Mouse (Mus musculus) lung, embryonic 16.5 days (tissue): Measurements from ENCODE around the gene N4bp3. TPM values are rescaled to one million over a fixed set of nuclear protein-coding genes. Genes with fewer than 3 reads are reported as not detected.
A peak's percentile ranks its signal among the peaks of the same experiment; 100 is the strongest.

Experiments
- ATAC-seq: fragments of 200-750 bp; cut with Nextera tagmentation; 2 replicates; pipeline ENCODE4 v1.8.0; 2017; ENCODE audit warnings: low read depth, mild to moderate bottlenecking, moderate library complexity
- H3K27ac ChIP-seq: fragments of 300-500 bp; sonication (generic); 2 replicates; pipeline ENCODE4 v1.5.1; 2014; ENCODE audit warnings: mild to moderate bottlenecking, control low read depth, low read length
- H3K27me3 ChIP-seq: fragments of 300-500 bp; sonication (generic); 2 replicates; pipeline ENCODE4 v1.6.1; 2014; ENCODE audit warnings: low read depth, low read length, mixed read lengths; ENCODE audit not compliant: control insufficient read depth, insufficient read depth
- H3K36me3 ChIP-seq: fragments of 300-500 bp; sonication (generic); 2 replicates; pipeline ENCODE4 v1.6.1; 2014; ENCODE audit warnings: low read length; ENCODE audit not compliant: control insufficient read depth, insufficient read depth
- H3K4me1 ChIP-seq: fragments of 300-500 bp; sonication (generic); replicated peaks from 2 replicates; pipeline ENCODE4 v1.6.1; 2014; ENCODE audit warnings: low read length, mixed read lengths; ENCODE audit not compliant: control insufficient read depth, insufficient read depth
- H3K4me2 ChIP-seq: fragments of 300-500 bp; sonication (generic); 2 replicates; pipeline ENCODE4 v1.6.1; 2014; ENCODE audit warnings: low read depth, low read length, control low read depth
- H3K4me3 ChIP-seq: fragments of 300-500 bp; sonication (generic); 2 replicates; pipeline ENCODE4 v1.5.1; 2014; ENCODE audit warnings: mild to moderate bottlenecking, low read length, control low read depth
- H3K9ac ChIP-seq: fragments of 300-500 bp; sonication (generic); 2 replicates; pipeline ENCODE4 v1.6.1; 2014; ENCODE audit warnings: low read length, control low read depth
- H3K9me3 ChIP-seq: fragments of 300-500 bp; sonication (generic); 2 replicates; pipeline ENCODE4 v1.6.1; 2016; ENCODE audit warnings: low read length; ENCODE audit not compliant: control insufficient read depth
- WGBS: fragments of 180-500 bp; shearing (Covaris S2); extraction: QIAGEN DNeasy Blood & Tissue Kit; methylation state at CpG from one replicate; pipeline ENCODE4 v1.1.7; 2014; 5-methylcytosine and 5-hydroxymethylcytosine counted together
- polyA plus RNA-seq: library from polyadenylated mRNA; unstranded; fragments of >200 nt; fragmentation: Nextera tagmentation; extraction: Ambion mirVana; gene quantifications from 2 replicates; pipeline ENCODE4 v1.2.1, GENCODE M21; 2015

Gene N4bp3
- polyA plus RNA-seq, 1 experiment from 2014 or later, result 43.5 TPM

DNA sequence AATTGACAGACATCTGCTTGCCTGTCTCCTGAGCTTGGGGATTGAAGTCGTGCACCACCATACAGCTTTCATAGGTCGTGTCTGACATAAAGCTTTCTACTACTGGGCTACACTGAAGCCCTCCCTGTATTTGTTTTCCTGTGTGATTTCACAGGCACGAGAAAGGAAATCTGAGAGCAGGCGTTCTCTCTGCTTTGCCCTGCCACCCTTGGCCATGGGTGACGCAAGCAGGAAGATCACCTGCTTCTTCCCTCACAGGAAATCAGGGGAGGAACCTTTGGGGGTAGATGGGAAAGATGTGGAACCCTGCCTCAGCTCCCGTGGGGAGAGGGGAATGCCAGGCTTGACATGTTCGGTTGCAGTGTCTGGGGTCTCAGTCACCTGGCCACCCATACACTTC lies 7.6 kb upstream of the N4bp3 start:
- Histone ChIP-seq H3K4me2 (no peak overlapping the region), H3K27ac (0 out of 2 replicates have a peak overlapping the region, but pooled peaks have one; percentile 15), H3K4me1 (peaks cover 15% of the 10 kb centered on the region), H3K9me3 (no peaks in the 10 kb centered on the region), H3K36me3 (no peaks in the 10 kb centered on the region), H3K27me3 (no peaks in the 10 kb centered on the region), H3K4me3 (no peak overlapping the region), H3K9ac (no peak overlapping the region)
- ATAC-seq, result no peak
- 46% methylated on average over 7 of the region's 7 CpGs for WGBS

- H3K9ac ChIP-seq, result no peak overlapping the region
- peak; percentile 32; the same call in 1 of the 2 replicates for ATAC-seq
- WGBS, result 63% methylated on average over 10 of the region's 10 CpGs
- H3K27ac ChIP-seq, result no peak overlapping the region
- no peaks in the 10 kb centered on the region for H3K36me3 ChIP-seq
- H3K27me3 ChIP-seq, result no peaks in the 10 kb centered on the region
- H3K9me3 ChIP-seq, result no peaks in the 10 kb centered on the region
- H3K4me1 ChIP-seq, result peaks cover 15% of the 10 kb centered on the region
- no peak overlapping the region for H3K4me3 ChIP-seq
- no peak overlapping the region for H3K4me2 ChIP-seq
These were observed 6.3 kb upstream of the N4bp3 start for GRCm38 (mm10) chr11:51656798-51657521.

DNA sequence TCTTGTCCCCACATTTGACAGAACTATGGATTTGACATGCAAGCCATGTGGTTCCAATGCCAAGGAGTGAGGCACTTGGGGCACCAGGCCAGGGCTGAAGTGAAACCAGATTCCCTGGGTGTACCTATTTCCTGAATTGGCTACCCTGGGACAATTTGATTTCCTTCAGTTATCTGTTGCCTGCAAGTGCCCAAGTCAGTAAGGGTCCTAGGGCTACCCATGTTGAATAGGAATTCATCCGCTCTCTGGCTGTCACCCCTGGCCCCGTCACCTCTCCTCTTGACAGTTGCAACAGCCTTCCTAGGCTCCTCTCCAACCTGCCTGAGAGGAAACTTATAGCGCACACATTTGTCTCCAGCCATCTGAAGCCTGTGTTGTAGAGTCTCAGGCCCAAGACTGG lies 4.2 kb upstream of the N4bp3 start:
- Histone ChIP-seq H3K36me3 (no peaks in the 10 kb centered on the region), H3K9me3 (no peaks in the 10 kb centered on the region), H3K27ac (no peak overlapping the region), H3K4me1 (peaks cover 19% of the 10 kb centered on the region), H3K4me3 (no peak overlapping the region), H3K4me2 (no peak overlapping the region), H3K27me3 (no peaks in the 10 kb centered on the region), H3K9ac (no peak overlapping the region)
- 92% methylated on average over 3 of the region's 3 CpGs for WGBS
- no peak for ATAC-seq

DNA sequence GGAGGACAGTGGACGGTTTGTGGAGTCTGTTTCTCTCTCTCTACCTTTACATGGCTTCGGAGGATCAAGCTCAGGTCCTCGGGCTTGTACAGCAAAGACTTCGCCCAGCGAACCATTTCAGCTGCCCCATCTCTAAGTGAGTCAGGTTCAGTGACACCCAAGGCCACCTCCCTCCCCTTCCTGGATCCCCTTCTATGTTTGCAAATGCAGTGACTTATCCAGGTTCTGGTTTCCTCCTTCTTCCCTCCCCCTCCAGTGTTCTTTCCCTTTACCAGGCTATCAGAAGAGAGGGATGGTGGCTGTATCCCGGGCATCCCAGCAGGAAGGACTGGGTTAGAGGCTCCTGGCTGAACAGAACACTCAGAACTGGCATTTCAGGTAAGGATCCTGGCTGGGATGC lies 3.1 kb upstream of the N4bp3 start:
- no peaks in the 10 kb centered on the region for H3K27me3 ChIP-seq
- WGBS, result 81% methylated on average over 6 of the region's 6 CpGs
- H3K4me3 ChIP-seq, result no peak overlapping the region
- ATAC-seq, result no peak
- H3K36me3 ChIP-seq, result no peaks in the 10 kb centered on the region
- H3K4me2 ChIP-seq, result no peak overlapping the region
- H3K9me3 ChIP-seq, result no peaks in the 10 kb centered on the region
- H3K27ac ChIP-seq, result no peak overlapping the region
- no peak overlapping the region for H3K9ac ChIP-seq
- peaks cover 20% of the 10 kb centered on the region for H3K4me1 ChIP-seq

- Histone ChIP-seq H3K27me3 (no peaks in the 10 kb centered on the region), H3K4me2 (no peak overlapping the region), H3K36me3 (no peaks in the 10 kb centered on the region), H3K27ac (no peak overlapping the region), H3K4me3 (no peak overlapping the region), H3K9me3 (no peaks in the 10 kb centered on the region), H3K4me1 (peaks cover 19% of the 10 kb centered on the region), H3K9ac (no peak overlapping the region)
- 91% methylated on average over 4 of the region's 4 CpGs for WGBS
- no peak for ATAC-seq
These were observed 2.3 kb upstream of the N4bp3 start for GRCm38 (mm10) chr11:51652889-51653418.

GRCm38 (mm10) chr11:51650261-51650660 lies 381 bp downstream of the N4bp3 start:
- Histone ChIP-seq H3K4me1 (peaks cover 22% of the 10 kb centered on the region), H3K36me3 (no peaks in the 10 kb centered on the region), H3K9ac (peak overlapping the region; percentile 90), H3K27me3 (no peaks in the 10 kb centered on the region), H3K27ac (peak overlapping the region; percentile 76), H3K4me2 (peak overlapping the region; percentile 92), H3K4me3 (peak overlapping the region; percentile 78), H3K9me3 (no peaks in the 10 kb centered on the region)
- peak; percentile 17; the same call in 1 of the 2 replicates for ATAC-seq
- WGBS, result 0% methylated on average over 29 of the region's 30 CpGs

GRCm38 (mm10) chr11:51649889-51650199 lies 798 bp downstream of the N4bp3 start:
- Histone ChIP-seq H3K4me2 (peak overlapping the region; percentile 92), H3K9me3 (no peaks in the 10 kb centered on the region), H3K27ac (peak overlapping the region; percentile 76), H3K4me3 (peak overlapping the region; percentile 78), H3K27me3 (no peaks in the 10 kb centered on the region), H3K36me3 (no peaks in the 10 kb centered on the region), H3K9ac (peak overlapping the region; percentile 90), H3K4me1 (peaks cover 24% of the 10 kb centered on the region)
- WGBS, result 4% methylated on average over 7 of the region's 7 CpGs
- no peak for ATAC-seq

DNA sequence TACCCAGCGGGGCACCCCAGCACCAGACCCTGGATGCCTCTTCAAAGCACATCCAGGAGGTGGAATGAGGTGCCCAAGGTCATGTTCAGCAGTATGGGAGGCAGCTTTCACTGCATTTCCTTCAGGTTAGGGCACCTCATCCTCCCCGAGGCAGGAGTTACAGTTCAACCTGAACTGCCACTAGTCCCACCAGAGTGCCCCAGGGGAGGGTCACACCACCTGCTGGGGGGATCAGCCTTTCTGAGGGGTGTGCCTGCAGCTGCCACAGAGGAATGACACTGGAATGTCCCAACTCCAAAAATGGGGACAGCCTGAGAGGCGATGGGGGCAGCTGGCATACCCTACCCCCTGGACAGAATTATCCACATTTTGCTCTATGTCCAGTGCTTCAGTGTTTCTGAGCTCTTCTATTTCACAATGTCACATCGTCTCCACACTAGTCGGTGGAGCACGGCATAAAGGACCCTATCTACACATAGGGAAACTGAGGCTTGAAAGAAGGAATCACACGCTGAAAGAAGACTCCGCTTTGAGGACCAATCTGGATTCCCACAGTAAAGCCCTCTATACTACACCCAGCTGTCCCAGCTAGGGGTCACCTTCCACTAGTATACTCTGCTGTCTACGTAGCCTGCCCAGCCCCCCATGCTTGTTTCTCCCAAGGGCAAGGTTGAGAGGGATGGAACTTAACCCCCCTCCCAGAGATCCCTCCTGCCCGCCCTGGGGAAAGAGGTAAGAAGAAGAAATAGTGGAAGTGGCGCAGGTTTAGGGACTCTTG lies 1.3 kb downstream of the N4bp3 start:
- peaks cover 24% of the 10 kb centered on the region for H3K4me1 ChIP-seq
- no peaks in the 10 kb centered on the region; the same call in 1 of the 2 replicates for H3K36me3 ChIP-seq
- no peaks in the 10 kb centered on the region for H3K27me3 ChIP-seq
- 34% methylated on average over 11 of the region's 11 CpGs for WGBS
- H3K4me2 ChIP-seq, result peak overlapping the region; percentile 92
- no peaks in the 10 kb centered on the region for H3K9me3 ChIP-seq
- ATAC-seq, result no peak
- peak overlapping the region; percentile 78 for H3K4me3 ChIP-seq
- H3K9ac ChIP-seq, result peak overlapping the region; percentile 90
- H3K27ac ChIP-seq, result peak overlapping the region; percentile 79

- Histone ChIP-seq H3K27me3 (no peaks in the 10 kb centered on the region), H3K4me2 (peak overlapping the region; percentile 92), H3K4me3 (peak overlapping the region; percentile 78), H3K27ac (peak overlapping the region; percentile 79), H3K9ac (peak overlapping the region; percentile 90), H3K9me3 (no peaks in the 10 kb centered on the region), H3K4me1 (peaks cover 29% of the 10 kb centered on the region), H3K36me3 (peaks cover 4% of the 10 kb centered on the region)
- no peak for ATAC-seq
- WGBS, result 27% methylated on average over 3 of the region's 3 CpGs
These were observed 2.1 kb downstream of the N4bp3 start for GRCm38 (mm10) chr11:51648566-51648965.
